Mouse (Mus musculus): ENCODE results near the gene Gpx4. TPM values are rescaled to one million over a fixed set of nuclear protein-coding genes. Genes with fewer than 3 reads are reported as not detected.

Gpx4 gene
- total RNA-seq (2023) = 134 TPM

DNA sequence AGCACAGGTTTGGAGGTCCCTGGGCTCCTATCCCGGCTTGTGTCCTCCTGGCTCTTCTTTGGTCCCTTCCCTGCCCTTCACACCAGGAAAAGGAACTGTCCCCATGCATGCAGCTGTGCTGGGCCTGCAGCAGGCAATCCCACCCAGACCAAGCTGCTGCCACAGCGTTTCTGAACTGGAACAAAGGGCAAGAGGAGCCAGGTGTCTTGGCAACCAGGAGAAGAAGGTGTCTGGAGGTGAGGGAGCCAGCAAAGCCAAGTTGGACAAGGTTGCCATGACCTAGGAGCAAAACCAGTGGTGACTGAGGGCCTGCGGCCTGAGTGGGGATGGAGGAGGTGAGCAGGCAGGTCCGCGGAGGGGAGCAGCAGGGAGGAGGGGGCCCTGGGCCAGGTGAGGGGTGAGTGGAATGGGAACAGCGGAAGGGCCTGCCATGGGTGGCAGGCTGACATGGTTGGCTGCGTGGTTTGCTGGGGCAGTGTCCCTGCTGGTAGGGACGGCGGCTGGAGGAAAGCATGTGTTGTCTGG is at the start of gene Gpx4:
TSS of gene Gpx4 (plus strand) at position 126 of the 525 bp plus-strand sequence.

DNA sequence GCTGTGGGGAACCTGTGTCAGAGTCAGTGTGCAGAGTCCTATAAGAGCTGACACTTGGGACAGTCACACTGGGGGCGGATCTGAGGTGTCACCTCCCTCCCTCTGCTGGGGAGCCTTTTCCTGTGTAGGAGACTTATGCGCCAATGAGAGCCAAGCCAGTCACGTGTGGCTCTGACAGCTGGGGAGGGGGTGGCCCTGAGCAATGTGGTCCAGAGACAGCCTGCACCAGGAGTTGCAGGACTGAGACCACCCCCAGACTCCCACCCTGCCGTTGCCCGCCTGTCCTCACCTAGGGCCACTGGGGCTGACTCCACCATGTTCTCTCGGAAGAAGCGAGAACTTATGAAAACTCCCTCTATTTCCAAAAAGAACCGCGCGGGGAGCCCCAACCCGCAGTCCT is 30.5 kb upstream of the Gpx4 start, which contains the start of gene Arhgap45:
TSS of gene Arhgap45 (plus strand) at position 143 of the 400 bp plus-strand sequence.

DNA sequence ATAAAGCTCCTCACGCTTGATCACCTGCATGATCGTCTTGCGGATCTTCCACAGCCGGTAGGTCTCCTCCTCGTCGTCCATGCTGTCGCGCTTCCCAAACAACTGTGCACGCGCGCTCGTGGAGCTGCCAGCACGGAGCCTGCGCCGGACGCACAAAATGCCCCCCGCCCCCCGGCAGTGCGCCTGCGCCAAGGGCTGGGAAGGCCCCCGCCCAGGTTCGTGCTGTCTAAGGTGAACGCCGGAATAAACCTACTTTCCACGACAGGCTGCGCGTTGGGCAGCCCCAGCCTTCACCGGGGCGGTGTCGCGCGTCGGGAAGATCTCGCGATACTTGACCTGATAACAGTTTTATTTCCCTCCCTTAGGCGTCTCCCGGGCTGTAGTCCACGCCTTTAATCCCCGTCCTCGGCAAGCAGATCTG is 7.4 kb upstream of the Gpx4 start, which contains the start of gene Polr2e:
TSS of gene Polr2e (minus strand) at position 237 of the 421 bp plus-strand sequence.

DNA sequence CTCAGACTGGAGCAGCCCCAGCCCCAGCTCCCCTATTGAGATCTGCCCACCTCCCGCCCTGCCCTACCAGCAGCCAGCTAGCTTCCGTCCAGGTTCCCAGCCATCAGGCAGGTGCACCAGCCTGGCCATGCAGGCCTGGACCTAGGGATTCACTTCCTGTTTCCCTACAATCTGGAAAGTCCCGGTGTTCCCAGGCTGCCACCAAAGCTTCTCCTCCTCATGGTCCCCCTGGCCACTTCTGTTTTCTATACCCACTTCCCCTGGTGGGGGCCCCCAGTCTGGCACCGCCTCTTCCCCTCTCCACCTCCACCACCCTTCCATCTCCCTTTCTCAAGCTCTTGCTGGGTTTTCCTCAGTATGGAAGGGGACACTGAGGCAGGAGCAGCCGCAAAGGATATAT is 58.5 kb downstream of the Gpx4 start, which contains the start of gene Sbno2:
TSS of gene Sbno2 (minus strand) at position 112 of the 400 bp plus-strand sequence.

Other genes starting within 250 kb of the Gpx4 start
- gene Misp, start 226.2 kb upstream of the Gpx4 start, total RNA-seq (2023) = not detected
- 788 TPM for gene Ptbp1, start 192.7 kb upstream of the Gpx4 start, total RNA-seq (2023)
- gene Prtn3, start 172.7 kb upstream of the Gpx4 start, total RNA-seq (2023) = not detected
- 2.3 TPM for gene Plppr3, start 172.5 kb upstream of the Gpx4 start, total RNA-seq (2023)
- not detected for gene Elane, start 160.9 kb upstream of the Gpx4 start, total RNA-seq (2023)
- not detected for gene Cfd, start 156.3 kb upstream of the Gpx4 start, total RNA-seq (2023)
- 74.1 TPM for gene Med16, start 138.2 kb upstream of the Gpx4 start, total RNA-seq (2023)
- not detected for gene Gm26602, start 136.3 kb upstream of the Gpx4 start, total RNA-seq (2023)
- 0.47 TPM for gene Kiss1r, start 130.2 kb upstream of the Gpx4 start, total RNA-seq (2023)
- 96.5 TPM for gene R3hdm4, start 126.0 kb upstream of the Gpx4 start, total RNA-seq (2023)
- 7.9 TPM for gene Arid3a, start 120.1 kb upstream of the Gpx4 start, total RNA-seq (2023)
- gene Wdr18, start 87.0 kb upstream of the Gpx4 start, total RNA-seq (2023) = 61.8 TPM
- 0.18 TPM for gene Grin3b, start 76.5 kb upstream of the Gpx4 start, total RNA-seq (2023)
- 154 TPM for gene Tmem259, start 62.8 kb upstream of the Gpx4 start, total RNA-seq (2023)
- 387 TPM for gene Cnn2, start 58.6 kb upstream of the Gpx4 start, total RNA-seq (2023)
- gene Abca7, start 50.7 kb upstream of the Gpx4 start, total RNA-seq (2023) = 68.3 TPM
- 890 TPM for gene Arhgap45, start 30.5 kb upstream of the Gpx4 start, total RNA-seq (2023)
- 50.1 TPM for gene Polr2e, start 7.4 kb upstream of the Gpx4 start, total RNA-seq (2023)
- gene Sbno2, start 58.4 kb downstream of the Gpx4 start, total RNA-seq (2023) = 115 TPM
- gene Stk11, start 68.6 kb downstream of the Gpx4 start, total RNA-seq (2023) = 140 TPM
- gene Atp5d, start 91.5 kb downstream of the Gpx4 start, total RNA-seq (2023) = 152 TPM
- gene Cbarp, start 93.7 kb downstream of the Gpx4 start, total RNA-seq (2023) = 51.8 TPM
- gene Midn, start 101.1 kb downstream of the Gpx4 start, total RNA-seq (2023) = 88.1 TPM
- gene Cirbp, start 118.8 kb downstream of the Gpx4 start, total RNA-seq (2023) = 229 TPM
- gene 1600002K03Rik, start 125.8 kb downstream of the Gpx4 start, total RNA-seq (2023) = 14.7 TPM
- gene Efna2, start 132.3 kb downstream of the Gpx4 start, total RNA-seq (2023) = 0.44 TPM
- gene Mum1, start 179.3 kb downstream of the Gpx4 start, total RNA-seq (2023) = 70.1 TPM
- 83.2 TPM for gene Ndufs7, start 202.0 kb downstream of the Gpx4 start, total RNA-seq (2023)
- gene Gamt, start 213.8 kb downstream of the Gpx4 start, total RNA-seq (2023) = not detected
- gene Dazap1, start 214.3 kb downstream of the Gpx4 start, total RNA-seq (2023) = 199 TPM
- gene Rps15, start 245.3 kb downstream of the Gpx4 start, total RNA-seq (2023) = 4,176 TPM
- 0.06 TPM for gene Apc2, start 248.8 kb downstream of the Gpx4 start, total RNA-seq (2023)